Mouse (Mus musculus) gastrocnemius, postnatal 10 days (tissue): ENCODE data around the gene Cxcr1. TPM values are rescaled to one million over a fixed set of nuclear protein-coding genes. Genes with fewer than 3 reads are reported as not detected.

Source experiments
- microRNA-seq, 2 experiments: library from miRNA; unstranded; fragments of <30 nt; microRNA quantifications; one replicate each; pipeline ENCODE4 v1.2.0; 2021
- total RNA-seq, 2 experiments: library from RNA; stranded (reverse); gene quantifications; 2 replicates each; pipeline ENCODE4 v1.2.3; 2021

The Cxcr1 gene
- total RNA-seq, 2 experiments from 2014 or later, result not detected

Small RNAs within 50 kb of the gene (microRNA-seq; reads per million reads assigned to microRNA genes)
- 0 reads per million in 2 experiments for gene Mir1928

Other genes with a start within 250 kb of the Cxcr1 start
- gene Tns1, start 70.2 kb downstream of the Cxcr1 start, total RNA-seq, result 100 to 1,000 TPM; 193 to 196 TPM
- 1 to 10 TPM in 1 of 2 experiments, under 1 TPM in 1; 0.12 to 1.2 TPM for gene Rufy4, start 69.1 kb downstream of the Cxcr1 start, total RNA-seq
- gene Cxcr2, start 40.6 kb downstream of the Cxcr1 start, total RNA-seq, result under 1 TPM in 1 of 2 experiments, not detected in 1; 0.18 TPM
- gene Arpc2, start 41.5 kb upstream of the Cxcr1 start, total RNA-seq, result 100 to 1,000 TPM; 104 to 116 TPM
- under 1 TPM in 1 of 2 experiments, not detected in 1; 0.25 TPM for gene Gpbar1, start 83.9 kb upstream of the Cxcr1 start, total RNA-seq
- gene Aamp, start 90.1 kb upstream of the Cxcr1 start, total RNA-seq, result 10 to 100 TPM; 90.7 to 94.4 TPM
- gene Pnkd, start 90.3 kb upstream of the Cxcr1 start, total RNA-seq, result 10 to 100 TPM; 69.7 to 70.5 TPM
- gene Tmbim1, start 111.0 kb upstream of the Cxcr1 start, total RNA-seq, result 10 to 100 TPM; 43.5 to 50.3 TPM
- under 1 TPM; 0.16 to 0.36 TPM for gene Catip, start 167.5 kb upstream of the Cxcr1 start, total RNA-seq
- 1 to 10 TPM; 2.5 to 5.2 TPM for gene Slc11a1, start 180.6 kb upstream of the Cxcr1 start, total RNA-seq
- gene Ctdsp1, start 196.9 kb upstream of the Cxcr1 start, total RNA-seq, result 100 to 1,000 TPM in 1 of 2 experiments, 10 to 100 TPM in 1; 99.4 to 103 TPM
- under 1 TPM; 0.09 to 0.16 TPM for gene Vil1, start 214.7 kb upstream of the Cxcr1 start, total RNA-seq